Mouse (Mus musculus) cerebellum, adult 2 months (tissue): ENCODE measurements at regions not wholly inside any gene's neighbourhood (a gene's known extent, or its start where the extent isn't known, plus 50 kb on each side); places are given as distances from the start of the nearest gene placed in this dataset.
A peak's percentile ranks its signal among the peaks of the same experiment; 100 is the strongest.

Experiments used
- DNase-seq, 2 experiments: peaks; one replicate each; pipeline ENCODE4 v3.0.0; 2021
- H3K27ac ChIP-seq: fragments of 200-500 bp; 2 replicates; pipeline ENCODE4 v1.5.1; 2012; ENCODE audit warnings: low read length, control low read depth, inconsistent platforms; ENCODE audit not compliant: insufficient read depth
- H3K27me3 ChIP-seq: fragments of 200-500 bp; 2 replicates; pipeline ENCODE4 v1.6.1; 2012; ENCODE audit warnings: inconsistent platforms, mild to moderate bottlenecking, low read length, moderate library complexity; ENCODE audit not compliant: control insufficient read depth, insufficient read depth
- H3K4me1 ChIP-seq: fragments of 200-500 bp; 2 replicates; pipeline ENCODE4 v1.6.1; 2011; ENCODE audit warnings: low read length; ENCODE audit not compliant: control insufficient read depth, insufficient read depth
- H3K4me3 ChIP-seq: fragments of 200-500 bp; replicated peaks from 2 replicates; pipeline ENCODE3; 2011; ENCODE audit warnings: mild to moderate bottlenecking, low read depth, low read length, control low read depth; ENCODE audit not compliant: insufficient read depth
- CTCF ChIP-seq: fragments of 200-500 bp; IDR thresholded peaks from 2 replicates; pipeline ENCODE4 v1.5.1; 2011; ENCODE audit warnings: low read depth, mild to moderate bottlenecking, control low read depth, low read length, moderate library complexity, borderline replicate concordance; ENCODE audit not compliant: insufficient read depth
- POLR2A ChIP-seq: fragments of 200-500 bp; IDR thresholded peaks from 2 replicates; pipeline ENCODE4 v1.6.1; 2011; ENCODE audit warnings: low read length, control low read depth, borderline replicate concordance; ENCODE audit not compliant: insufficient read depth
- WGBS: fragments of 180-500 bp; shearing (Covaris S2); methylation state at CpG from one replicate; pipeline ENCODE4 v1.1.7; 2018; 5-methylcytosine and 5-hydroxymethylcytosine counted together

DNA sequence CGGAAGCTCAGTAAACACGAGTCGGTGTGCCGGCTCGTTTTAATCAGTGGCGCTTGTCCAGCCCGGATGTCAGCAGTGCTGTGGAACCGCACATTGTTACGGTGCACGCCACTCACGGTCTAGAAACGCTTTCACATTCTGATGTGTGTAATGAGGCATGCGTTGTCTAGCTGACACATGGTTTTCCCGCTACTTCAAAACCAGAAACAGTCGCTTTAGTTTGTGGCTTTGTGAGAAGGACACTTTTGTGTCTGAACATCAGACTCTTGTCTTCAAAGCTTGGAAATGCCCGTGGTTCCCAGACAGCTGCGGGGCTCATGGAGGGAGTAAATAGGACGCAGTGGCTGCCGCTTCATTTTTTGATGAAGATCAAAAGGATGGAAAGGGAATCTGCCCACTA lies 77.0 kb upstream of the Lgr5 start:
- peak; percentile 16 to 17 for DNase-seq
- H3K4me3 ChIP-seq: peak overlapping the region; percentile 42
- TF ChIP-seq CTCF (no peak), POLR2A (no peak)
- H3K27ac ChIP-seq: no peak overlapping the region
- no peaks in the 10 kb centered on the region for H3K27me3 ChIP-seq
- H3K4me1 ChIP-seq: no peaks in the 10 kb centered on the region
- WGBS: 9% methylated on average over 19 of the region's 19 CpGs

DNA sequence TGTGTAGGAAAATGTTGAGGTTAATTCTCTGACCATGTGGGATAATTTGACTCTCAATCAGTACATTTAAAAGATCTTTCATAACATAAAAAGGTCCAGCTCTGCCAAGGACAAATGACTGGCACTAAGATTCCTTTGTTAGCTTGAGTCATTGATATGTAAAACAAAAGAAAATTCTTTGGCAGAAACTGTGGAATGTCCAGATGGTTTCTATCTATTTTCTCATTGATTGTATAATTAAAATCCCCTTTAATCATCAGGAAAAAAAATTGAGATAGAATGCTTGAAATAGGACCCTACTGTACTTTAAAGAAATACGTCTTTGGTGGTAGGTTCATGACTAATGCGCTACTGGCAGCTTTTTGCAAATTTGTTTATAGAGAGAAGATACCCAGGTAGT lies 89.1 kb upstream of the Lgr5 start:
- 90% methylated on average over 2 of the region's 2 CpGs for WGBS
- DNase-seq: no peak
- no peak for TF ChIP-seq CTCF
- no peak for TF ChIP-seq POLR2A
- Histone ChIP-seq H3K4me1 (no peaks in the 10 kb centered on the region), H3K27me3 (no peaks in the 10 kb centered on the region), H3K27ac (no peak overlapping the region), H3K4me3 (no peak overlapping the region)

DNA sequence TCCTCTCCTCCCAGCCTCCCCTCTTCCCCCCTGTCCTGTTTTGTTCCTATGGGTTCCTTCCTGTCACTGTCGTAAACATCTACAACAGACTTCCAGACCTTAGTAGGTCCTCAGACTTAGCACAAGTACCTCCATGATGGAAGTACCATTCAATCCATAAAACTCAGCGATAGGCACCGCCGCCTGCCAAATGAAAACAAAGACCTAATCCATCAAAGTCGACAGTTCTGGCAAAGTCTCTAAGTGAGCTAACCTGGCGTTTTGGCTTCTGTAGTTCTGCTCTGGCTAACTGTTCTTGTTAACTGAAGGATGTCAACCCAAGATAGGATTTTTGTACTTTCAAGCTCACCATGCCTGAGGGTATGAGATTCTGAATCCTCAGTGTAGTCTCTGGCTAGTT lies 93.5 kb upstream of the Lgr5 start:
- Histone ChIP-seq H3K27ac (no peak overlapping the region), H3K4me3 (no peak overlapping the region), H3K27me3 (no peaks in the 10 kb centered on the region), H3K4me1 (no peaks in the 10 kb centered on the region)
- WGBS: 58% methylated on average over 6 of the region's 6 CpGs
- TF ChIP-seq POLR2A (no peak), CTCF (no peak)
- no peak for DNase-seq

DNA sequence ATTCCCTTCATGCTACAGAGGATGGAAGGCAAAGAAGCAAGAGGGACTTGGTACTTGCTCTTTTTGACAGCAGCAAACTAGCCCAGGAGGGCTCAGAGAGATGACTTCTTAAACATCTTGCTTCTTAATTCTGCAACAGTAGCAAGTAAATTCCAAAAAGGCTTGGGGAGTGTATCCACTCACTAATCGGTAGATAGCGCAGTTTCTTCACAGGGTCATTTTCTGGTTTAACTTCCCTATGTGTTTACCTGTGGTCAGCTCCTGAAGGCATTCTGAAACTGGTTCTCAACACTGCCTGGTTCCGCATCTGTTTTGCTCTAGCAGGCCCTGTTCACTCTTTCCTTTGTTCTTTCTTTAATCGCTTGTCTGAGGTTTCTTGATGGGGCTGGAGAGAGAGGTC lies 104.4 kb upstream of the Lgr5 start:
- no peaks in the 10 kb centered on the region for H3K27me3 ChIP-seq
- H3K4me3 ChIP-seq: no peak overlapping the region
- no peak for TF ChIP-seq POLR2A
- no peak for TF ChIP-seq CTCF
- H3K27ac ChIP-seq: no peak overlapping the region
- WGBS: 96% methylated on average over 4 of the region's 4 CpGs
- no peaks in the 10 kb centered on the region for H3K4me1 ChIP-seq
- no peak for DNase-seq

DNA sequence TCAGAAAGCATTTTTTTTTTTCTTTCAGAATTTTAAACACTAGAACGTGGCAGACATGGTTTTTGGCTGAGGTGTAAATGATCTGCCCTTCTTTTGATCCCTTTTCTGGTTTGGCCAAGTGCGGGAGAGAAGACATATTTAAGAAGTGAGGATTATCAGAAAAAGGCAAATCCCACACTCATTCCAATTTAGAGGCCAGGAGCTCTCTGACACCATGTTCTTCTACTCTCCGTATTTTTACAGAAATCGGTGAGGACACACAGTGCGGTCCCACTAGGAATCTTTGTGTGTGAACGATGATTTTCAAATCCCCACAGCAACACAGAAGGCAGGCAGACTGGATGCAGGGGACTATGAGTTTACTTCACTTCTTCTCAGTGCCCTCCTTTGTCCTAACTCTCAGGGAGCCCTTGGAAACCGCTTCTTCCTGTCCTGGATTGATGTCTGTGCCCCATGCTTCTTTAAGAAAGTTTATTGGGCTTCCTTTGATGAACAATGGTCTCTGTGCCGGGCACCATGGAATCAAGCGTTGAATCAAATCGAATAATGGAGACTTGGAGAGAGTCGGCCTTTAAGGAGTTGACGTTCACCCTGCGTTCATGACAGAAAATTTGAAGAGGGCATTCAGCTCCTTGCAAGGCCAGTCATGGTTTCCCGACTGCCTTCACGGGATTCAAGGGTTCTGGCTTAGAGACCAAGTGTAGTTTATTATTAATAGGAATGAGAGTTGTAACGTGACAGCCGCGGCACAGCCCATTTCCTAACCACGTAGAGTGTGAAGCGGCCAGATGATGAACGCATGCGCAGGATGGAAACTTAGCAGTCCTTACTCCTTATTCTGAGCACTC lies 106.6 kb upstream of the Lgr5 start:
- Histone ChIP-seq H3K27ac (no peak overlapping the region), H3K4me1 (no peaks in the 10 kb centered on the region), H3K27me3 (no peaks in the 10 kb centered on the region), H3K4me3 (no peak overlapping the region)
- no peak for TF ChIP-seq CTCF
- TF ChIP-seq POLR2A: no peak
- WGBS: 37% methylated on average over 22 of the region's 22 CpGs
- DNase-seq: no peak

DNA sequence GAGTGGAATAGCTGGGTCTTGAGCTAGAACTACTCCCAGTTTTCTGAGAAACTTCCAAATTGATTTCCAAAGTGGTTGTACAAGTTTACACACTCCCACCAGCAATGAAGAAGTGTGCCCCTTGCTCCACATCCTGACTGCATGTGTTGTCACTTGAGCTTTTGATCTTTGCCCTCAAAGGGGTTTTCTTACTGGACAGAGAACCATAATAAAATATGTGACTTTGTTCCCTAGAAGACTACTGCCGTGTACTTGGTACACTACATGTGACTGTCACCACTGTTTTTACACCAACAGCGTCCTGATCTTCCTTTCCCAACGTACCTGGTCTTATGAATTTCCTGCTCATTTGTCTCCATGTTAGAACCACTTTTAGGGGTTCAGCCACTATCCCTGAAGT lies 114.3 kb upstream of the Tspan8 start:
- WGBS: 89% methylated on average over 3 of the region's 3 CpGs
- no peak for TF ChIP-seq POLR2A
- TF ChIP-seq CTCF: no peak
- no peak overlapping the region for H3K27ac ChIP-seq
- H3K4me1 ChIP-seq: no peaks in the 10 kb centered on the region
- H3K27me3 ChIP-seq: no peaks in the 10 kb centered on the region
- no peak overlapping the region for H3K4me3 ChIP-seq
- no peak for DNase-seq

DNA sequence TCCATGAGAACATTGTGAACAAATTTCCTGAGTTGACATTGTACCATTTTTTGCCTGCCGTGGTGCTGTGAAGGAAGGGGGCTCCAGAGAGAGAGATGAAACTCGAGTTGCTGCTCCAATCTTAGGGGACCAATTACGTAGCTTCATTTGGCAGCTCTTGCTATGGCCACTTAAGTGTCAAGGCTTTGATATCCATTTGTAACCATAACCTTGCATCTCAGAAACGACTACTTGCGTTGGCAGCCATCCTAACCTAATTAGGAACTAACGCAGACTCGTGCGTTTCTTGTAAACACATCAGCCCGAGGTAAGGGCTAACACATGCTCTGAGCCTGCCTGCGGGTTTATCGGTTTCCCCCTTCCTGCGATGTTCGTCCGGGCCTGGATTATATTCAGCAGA lies 108.0 kb upstream of the Tspan8 start:
- Histone ChIP-seq H3K27ac (no peak overlapping the region), H3K4me3 (no peak overlapping the region), H3K4me1 (no peaks in the 10 kb centered on the region), H3K27me3 (no peaks in the 10 kb centered on the region)
- WGBS: 62% methylated on average over 14 of the region's 14 CpGs
- no peak for DNase-seq
- TF ChIP-seq POLR2A (no peak), CTCF (no peak)

DNA sequence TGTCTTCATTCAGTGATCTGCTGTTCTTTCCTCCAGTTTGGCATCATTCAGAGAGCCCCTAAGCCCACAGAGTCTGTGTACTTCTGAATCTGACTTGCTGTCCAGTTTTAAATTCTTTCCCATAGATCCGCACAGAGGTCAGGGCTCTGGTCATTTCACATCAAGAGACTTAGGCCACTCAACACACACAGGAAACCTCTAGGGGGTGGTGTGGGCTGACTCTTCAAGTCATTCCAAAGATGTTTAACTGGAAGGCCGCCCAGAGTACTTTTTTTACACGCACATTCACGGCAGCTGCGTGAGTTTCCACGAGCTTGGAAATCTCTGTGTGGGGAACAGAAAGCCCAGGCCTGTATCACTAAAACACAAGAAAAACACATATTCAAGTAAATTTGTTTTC lies 102.7 kb upstream of the Tspan8 start:
- TF ChIP-seq POLR2A: no peak
- no peak for TF ChIP-seq CTCF
- Histone ChIP-seq H3K4me3 (no peak overlapping the region), H3K27me3 (no peaks in the 10 kb centered on the region), H3K4me1 (no peaks in the 10 kb centered on the region), H3K27ac (no peak overlapping the region)
- no peak for DNase-seq
- WGBS: 35% methylated on average over 6 of the region's 6 CpGs

DNA sequence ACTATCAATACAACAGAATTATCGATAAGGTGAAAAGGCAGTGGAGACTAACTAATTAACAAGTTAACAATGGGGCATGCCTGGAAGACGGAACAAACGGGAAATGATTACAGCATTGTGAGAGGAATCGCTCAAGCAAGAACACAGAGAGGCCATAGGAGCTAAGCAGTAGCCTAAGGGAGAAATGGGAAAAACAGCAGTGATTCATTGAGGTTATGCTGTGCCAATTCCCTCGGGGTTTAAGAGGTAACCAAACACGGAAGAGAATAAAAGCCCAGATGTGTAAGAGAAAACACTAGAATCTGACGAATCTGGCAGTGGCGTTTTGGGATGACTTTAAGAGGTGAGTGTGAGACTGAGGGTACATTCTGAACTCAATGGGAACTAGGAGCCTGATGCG lies 100.5 kb upstream of the Tspan8 start:
- H3K4me3 ChIP-seq: no peak overlapping the region
- no peaks in the 10 kb centered on the region for H3K4me1 ChIP-seq
- no peaks in the 10 kb centered on the region for H3K27me3 ChIP-seq
- TF ChIP-seq CTCF (no peak), POLR2A (no peak)
- no peak overlapping the region for H3K27ac ChIP-seq
- no peak for DNase-seq
- WGBS: 64% methylated on average over 9 of the region's 9 CpGs
